Mouse (Mus musculus): ENCODE results near the gene Lama5.

DNA sequence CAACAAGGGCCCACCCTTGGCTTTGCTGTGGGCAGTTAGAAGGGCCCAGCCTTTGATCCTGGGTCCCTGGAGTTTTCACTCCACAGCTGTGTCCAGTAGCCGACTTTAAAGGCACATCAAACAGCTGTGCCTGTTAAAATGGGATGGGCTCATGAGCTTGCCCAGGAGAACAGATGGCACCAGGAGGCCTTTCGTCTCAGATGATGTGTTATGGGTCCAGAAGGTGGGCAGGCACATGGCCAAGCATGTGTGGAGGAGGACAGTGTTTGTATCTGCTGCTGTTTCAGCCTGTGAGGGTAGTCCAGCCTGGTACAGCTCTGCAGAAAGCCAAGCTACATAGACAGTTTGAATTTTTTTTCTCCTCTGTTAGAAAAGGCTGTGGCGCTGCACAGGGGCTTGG is 70.9 kb downstream of the Lama5 start:
- TF ChIP-seq CTCF (IDR thresholded peaks at IDR 0.05; ENCODE audit: control insufficient read depth, insufficient read depth, insufficient replicate concordance, low read depth, low read length) (no peak), POLR2A (IDR thresholded peaks at IDR 0.05; ENCODE audit: control insufficient read depth, low read depth, low read length) (no peak)
